Mouse (Mus musculus): ENCODE results near the gene Ckap5.

DNA sequence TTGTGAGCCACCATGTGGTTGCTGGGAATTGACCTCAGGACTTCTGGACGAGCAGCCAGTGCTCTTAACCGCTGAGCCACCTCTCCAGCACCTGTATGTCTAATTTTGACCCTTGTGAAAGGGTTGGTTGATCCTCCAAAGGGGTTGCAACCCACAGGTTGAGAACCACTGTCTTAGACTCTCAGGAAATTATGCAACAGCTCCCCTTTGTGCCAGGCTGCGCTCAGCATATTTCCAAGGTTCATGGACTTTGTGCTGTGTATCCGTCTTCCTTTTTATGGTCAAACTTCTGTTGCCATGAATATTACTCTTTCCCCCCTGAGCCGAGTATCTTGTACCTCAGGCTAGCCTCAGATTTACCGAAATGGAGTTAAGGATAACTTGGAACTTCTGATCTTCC is 134.4 kb downstream of the Ckap5 start:
- TF ChIP-seq CTCF (IDR thresholded peaks at IDR 0.05; ENCODE audit: low read depth, low read length), result no peak
- no peak for TF ChIP-seq POLR2A (IDR thresholded peaks at IDR 0.05; ENCODE audit: borderline replicate concordance, low read depth, low read length)

All from bone marrow macrophage, adult 2 months (primary cell).